Mouse (Mus musculus) thymus, postnatal 25 days (tissue): ENCODE data around the gene Gm21962.
"Not testable (repeated sequence)": the region's sequence is repeated elsewhere in the genome, so short reads cannot be mapped to it uniquely, and the experiment has no call there.

Experiments used
- DNase-seq: peaks from one replicate; pipeline ENCODE4 v3.0.0; 2022

Gene Gm21962

GRCm38 (mm10) chr3:137671224-137671623 is at the start of gene Gm21962:
Gene Gm21962, plus strand, starts transcription at chr3:137671524.
- DNase-seq, result not testable (repeated sequence)

- DNase-seq, result no peak
Observed at GRCm38 (mm10) chr3:137622091-137622490, 49.2 kb upstream of the Gm21962 start.

GRCm38 (mm10) chr3:137622895-137623580 is 48.3 kb upstream of the Gm21962 start:
- DNase-seq, result no peak

DNA sequence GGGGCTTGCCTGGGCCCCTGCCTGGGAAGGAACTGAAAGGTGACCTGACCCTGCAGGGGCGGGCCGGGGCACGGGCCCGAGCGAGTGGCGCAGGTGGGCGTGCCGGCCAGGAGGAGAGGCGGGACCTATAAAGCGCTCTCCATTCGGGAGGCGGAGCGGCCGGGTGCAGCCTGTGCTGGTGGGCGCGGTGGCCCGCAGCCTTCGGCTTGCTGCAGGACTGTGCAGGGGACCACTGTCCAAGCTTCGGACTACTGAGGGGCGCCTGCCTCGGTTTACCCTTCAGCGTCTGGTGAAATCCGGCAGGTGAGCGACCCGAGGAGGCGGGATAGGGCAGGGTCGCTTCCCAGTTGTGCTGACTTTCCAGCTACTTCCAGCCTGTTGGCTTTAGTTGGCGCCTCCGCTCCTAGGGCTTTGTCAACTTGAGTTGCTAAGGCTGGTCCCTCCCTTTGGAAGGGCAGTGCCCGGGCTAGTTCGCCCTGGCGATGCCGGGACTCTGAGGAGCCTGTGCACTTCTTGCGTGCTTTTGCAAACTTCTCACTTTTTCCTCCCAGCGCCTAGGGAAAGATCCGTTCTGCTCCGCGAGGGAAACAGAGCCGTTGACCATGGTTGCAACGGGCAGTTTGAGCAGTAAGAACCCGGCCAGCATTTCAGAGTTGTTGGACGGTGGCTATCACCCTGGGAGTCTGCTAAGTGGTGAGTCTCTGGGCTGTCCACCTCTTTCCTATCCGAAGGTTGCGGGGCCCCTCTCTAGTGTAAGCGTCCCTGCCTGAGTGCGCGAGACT is 47.6 kb upstream of the Gm21962 start:
- peak; percentile 25 for DNase-seq

DNA sequence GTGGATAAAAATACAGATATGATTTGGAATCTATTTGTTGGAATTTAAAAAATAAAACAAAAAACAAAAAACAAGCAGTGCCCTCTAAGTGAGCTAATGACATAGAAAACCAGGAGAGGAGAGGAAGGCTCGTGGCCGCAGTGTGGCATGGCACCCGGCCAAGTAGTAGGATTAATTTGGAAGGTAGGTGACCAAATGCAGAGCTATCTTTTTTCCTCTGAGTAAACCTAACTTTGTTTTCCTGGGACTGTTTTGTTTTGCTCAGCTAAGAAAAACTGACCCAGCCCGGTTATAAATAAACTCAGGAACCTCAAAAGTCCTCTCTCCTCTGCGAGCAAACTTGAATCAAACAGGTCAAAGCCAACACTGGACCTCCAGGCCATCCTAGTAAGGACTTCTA is 46.3 kb upstream of the Gm21962 start:
- no peak for DNase-seq

DNA sequence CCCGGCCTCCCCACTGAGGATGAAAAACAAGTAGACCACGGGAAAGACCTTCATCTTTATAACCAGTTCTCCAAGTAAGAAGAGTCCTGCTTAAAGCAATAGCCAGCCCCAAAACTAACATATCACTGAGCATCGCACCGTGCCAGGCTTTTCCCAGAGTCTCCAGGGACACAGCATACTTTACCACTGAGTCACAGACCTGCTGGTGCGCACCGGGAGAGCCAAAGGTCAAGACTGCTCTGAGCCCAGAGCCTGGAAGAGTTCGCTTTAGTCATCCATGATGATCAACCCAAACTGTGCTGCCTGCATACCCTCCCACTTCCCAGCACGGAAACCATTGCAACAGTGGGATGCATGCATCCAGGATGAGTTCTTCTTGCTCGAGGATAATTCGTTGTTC is 37.6 kb upstream of the Gm21962 start:
- no peak for DNase-seq

DNA sequence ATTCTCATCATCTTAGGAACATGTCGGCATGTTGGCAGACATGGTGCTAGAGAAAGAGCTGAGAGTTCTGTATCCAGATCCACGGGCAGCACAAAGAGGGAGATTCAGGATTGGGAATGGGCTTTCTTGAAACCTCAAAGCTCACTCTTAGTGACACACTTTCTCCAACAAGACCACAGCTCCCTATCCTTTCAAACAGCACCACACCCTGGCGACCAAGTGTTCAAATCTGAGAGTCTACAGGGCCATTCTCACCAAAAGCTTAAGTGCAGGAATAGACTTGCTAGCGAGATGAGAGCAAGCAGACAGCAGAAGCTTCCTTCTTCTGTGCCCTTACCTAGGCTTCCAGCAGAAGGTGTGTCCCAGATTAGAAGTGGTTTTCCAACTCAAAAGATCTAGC is 34.8 kb upstream of the Gm21962 start:
- DNase-seq, result no peak

GRCm38 (mm10) chr3:137641238-137641637 is 30.1 kb upstream of the Gm21962 start:
- no peak for DNase-seq

DNA sequence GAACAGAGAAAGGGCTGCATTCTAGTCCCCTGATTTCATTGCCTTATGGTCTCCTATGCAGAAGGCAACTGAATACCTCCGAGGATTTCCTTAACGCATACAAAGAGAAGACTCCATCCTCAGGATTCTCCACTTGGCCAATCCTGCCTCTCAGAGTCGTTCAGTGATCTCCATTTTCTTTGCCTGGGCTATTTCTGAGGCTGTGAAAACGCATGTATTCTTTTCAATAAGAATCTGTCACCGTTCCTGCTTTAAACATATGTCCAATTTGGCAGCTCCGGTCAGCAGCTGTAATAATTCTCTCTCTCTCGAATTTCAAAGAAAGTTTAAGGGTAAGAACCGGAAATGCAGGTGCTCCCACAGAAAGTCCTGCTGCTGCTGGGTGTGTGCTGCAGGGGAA is 29.2 kb upstream of the Gm21962 start:
- no peak for DNase-seq

- no peak for DNase-seq
Observed at GRCm38 (mm10) chr3:137642568-137642967, 28.8 kb upstream of the Gm21962 start.

DNA sequence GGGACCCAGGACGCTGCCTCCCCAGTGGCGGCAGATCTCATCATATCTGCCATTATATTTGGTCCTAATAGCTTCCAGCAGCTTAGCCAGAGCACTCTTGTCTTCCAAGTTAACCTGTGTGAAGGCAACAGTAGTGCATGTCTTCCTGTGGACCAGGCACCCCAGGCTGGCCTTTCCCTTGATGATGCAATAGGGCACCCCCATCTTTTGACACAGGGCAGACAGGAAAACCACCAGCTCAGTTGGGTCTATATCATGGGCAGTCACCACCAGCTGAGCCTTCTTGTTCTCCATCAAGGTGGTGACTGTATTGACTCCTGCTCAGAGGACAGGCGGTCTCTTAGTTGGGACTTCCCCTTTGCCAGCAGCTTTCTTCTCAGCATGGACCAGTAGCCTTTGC is 27.2 kb upstream of the Gm21962 start:
- DNase-seq, result no peak

- DNase-seq, result no peak
Observed at GRCm38 (mm10) chr3:137644947-137645346, 26.4 kb upstream of the Gm21962 start.

GRCm38 (mm10) chr3:137647427-137648100 is 23.8 kb upstream of the Gm21962 start:
- DNase-seq, result no peak

DNA sequence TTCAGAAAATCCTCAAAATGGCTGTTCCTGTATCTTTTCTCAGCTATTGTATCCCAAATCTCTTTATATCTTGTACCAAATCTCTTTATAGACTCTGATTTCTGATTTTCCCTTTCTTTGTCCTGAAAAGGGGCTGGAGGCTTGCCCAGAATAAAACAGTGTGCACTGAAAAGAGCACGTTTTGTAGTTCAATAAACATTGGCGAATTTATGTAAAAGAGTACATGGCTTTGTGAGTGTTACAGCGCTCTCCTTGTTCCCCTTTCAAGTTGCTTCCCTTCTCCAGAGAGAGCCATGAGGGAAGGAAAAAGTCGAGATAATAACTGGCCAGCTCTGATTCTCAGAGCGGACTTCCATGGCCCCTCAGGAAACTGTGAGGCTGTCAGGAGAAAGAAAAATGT is 22.2 kb upstream of the Gm21962 start:
- no peak for DNase-seq

DNA sequence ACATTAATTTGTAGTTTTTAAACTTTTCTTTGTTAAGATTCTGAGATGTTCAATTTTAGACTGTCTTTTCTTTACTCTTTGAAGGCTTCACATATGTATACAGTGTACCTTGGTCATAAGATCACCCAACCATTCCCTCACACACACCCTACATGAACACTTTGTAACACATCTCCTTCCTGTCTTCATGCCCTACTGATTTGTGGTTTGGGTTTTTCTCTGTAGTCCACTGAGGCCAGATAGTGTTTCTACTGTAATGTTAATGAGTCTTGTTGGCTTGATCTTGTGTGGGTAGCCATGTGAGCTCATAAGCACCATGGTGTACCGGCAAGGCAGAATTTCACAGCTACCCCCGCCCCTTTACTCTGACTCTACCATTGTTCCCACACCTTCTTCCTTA is 18.5 kb upstream of the Gm21962 start:
- no peak for DNase-seq

GRCm38 (mm10) chr3:137680923-137681322 is 9.6 kb downstream of the Gm21962 start:
- DNase-seq, result no peak

GRCm38 (mm10) chr3:137682911-137683806 is 11.8 kb downstream of the Gm21962 start:
- no peak for DNase-seq

DNA sequence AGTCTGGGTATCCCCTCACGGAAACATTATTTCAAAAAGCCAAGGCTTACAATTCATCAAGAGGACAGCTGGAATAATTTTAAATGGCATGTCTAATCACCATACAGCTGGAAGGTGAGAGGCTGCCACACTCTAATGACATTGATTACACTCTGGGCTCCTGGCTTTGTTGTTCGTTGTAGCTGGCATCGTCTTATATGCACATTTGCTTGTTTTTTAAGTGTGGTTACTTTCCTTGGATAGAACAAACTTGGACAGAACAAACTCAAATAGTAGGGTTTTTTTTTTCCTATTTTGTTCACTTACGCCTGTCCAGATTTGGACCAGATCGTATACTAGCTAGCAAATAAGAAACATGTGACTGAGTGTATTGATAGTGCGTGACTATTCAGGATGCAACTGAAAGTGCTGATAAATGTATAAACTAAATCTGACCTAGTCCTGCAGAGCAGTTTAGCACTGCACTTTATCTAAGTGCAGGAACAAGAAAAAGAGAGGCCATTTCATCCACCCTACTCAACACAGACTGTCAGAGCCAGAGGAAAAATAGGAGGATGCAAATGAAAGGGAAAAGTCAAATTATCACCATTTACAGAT is 12.6 kb downstream of the Gm21962 start:
- no peak for DNase-seq

- DNase-seq, result no peak
Observed at GRCm38 (mm10) chr3:137686932-137687331, 15.6 kb downstream of the Gm21962 start.

DNA sequence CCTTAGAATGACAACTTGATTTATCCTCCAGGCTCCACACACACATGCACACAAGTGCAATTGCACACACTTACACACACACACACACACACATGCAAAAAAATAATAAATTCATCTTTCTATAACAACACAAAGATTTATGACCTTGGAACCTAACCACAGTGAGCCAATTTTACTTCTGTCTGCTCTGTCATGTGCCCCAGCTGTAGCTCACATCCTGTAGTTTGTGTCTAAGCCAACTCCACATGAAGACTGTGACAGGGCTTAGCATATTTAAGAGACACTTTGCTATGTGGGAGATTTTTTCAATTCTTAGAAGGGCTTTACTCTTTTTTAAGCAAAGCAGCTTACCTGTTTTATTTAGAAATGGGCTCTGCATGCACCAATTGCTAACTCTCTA is 20.2 kb downstream of the Gm21962 start:
- DNase-seq, result no peak

GRCm38 (mm10) chr3:137715946-137716345 is 44.6 kb downstream of the Gm21962 start:
- DNase-seq, result no peak

GRCm38 (mm10) chr3:137716573-137717157 is 45.3 kb downstream of the Gm21962 start:
- DNase-seq, result no peak
